Mouse (Mus musculus) layer of hippocampus, adult 8-10 months (tissue): Measurements from ENCODE around the gene Mtln. TPM values are rescaled to one million over a fixed set of nuclear protein-coding genes. Genes with fewer than 3 reads are reported as not detected.

ENCODE experiments used
- DNase-seq, 2 experiments: peaks; one replicate each; pipeline ENCODE4 v3.0.0; 2022; ENCODE audit warnings: low spot score in 2 of 2
- total RNA-seq, 4 experiments: library from RNA; stranded (reverse); gene quantifications; 2 replicates each; pipeline ENCODE4 v1.2.4; 2022

Mtln gene
- total RNA-seq, result 10 to 100 TPM; 36.7 to 53.4 (median 48.4) TPM

- peak; percentile 86 to 89 for DNase-seq
These were observed at the start of gene Mtln for GRCm38 (mm10) chr2:127791919-127792603. Mtln (minus strand) TSS chr2:127792488.

DNA sequence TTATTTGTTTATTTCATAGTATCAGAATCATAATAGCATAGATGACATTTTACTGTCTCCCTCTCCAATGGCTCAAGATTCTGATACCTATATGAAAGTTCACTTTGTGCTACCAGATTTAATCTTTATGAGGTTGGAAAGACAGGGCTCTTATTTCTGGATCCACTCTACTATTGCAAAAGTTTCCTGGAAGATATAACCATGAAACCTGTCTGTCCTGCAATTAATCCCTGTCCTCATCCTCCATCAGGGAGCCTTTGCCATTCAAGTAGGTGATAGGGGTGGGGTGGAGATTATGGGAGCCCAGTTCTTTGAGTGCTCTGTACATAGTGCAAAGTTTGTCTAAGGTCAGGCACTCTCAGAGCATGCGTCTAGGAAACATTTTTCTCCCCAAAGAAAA is 49.1 kb upstream of the Mtln start:
- no peak for DNase-seq

DNA sequence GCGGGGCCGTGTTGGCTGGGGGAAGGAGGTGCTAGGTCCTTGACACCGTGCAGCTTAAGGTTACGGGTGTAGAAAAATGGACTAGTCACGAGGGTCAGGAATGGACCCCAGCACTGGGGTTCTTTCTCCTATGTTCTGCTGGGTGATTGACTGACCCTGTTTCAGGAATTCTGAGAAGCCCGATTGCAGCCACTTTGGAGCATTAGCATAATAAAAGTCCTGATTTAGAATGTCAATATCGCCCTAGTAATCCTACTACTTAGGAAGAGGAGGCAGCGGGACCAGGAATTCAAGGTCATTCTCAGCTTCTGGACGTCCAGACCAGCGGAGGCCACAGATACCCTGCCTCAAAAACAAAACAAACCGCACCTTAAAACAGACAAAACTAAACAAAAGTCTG is 47.1 kb upstream of the Mtln start:
- DNase-seq, result no peak

- no peak for DNase-seq
These were observed 46.3 kb upstream of the Mtln start, which contains the start of gene Acoxl for GRCm38 (mm10) chr2:127838576-127838975. Acoxl (plus strand) TSS chr2:127838876.

DNA sequence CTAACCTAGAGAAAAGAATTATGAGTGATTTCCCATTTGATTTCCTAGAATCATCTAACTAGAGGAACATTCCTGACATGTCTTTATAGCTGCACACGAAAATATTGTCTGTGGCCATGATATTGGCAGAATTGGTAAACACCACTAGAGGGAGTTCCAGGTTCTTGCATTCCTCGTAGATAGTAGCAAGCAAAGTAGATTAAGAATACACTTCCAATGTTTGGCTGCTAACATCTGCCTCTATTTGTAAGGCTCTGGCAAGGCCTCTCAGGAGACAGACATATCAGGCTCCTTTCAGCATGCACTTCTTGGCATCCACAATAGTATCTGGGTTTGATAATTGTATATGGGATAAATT is 40.5 kb upstream of the Mtln start:
- no peak for DNase-seq

- no peak for DNase-seq
These were observed 40.0 kb upstream of the Mtln start for GRCm38 (mm10) chr2:127832103-127832832.

DNA sequence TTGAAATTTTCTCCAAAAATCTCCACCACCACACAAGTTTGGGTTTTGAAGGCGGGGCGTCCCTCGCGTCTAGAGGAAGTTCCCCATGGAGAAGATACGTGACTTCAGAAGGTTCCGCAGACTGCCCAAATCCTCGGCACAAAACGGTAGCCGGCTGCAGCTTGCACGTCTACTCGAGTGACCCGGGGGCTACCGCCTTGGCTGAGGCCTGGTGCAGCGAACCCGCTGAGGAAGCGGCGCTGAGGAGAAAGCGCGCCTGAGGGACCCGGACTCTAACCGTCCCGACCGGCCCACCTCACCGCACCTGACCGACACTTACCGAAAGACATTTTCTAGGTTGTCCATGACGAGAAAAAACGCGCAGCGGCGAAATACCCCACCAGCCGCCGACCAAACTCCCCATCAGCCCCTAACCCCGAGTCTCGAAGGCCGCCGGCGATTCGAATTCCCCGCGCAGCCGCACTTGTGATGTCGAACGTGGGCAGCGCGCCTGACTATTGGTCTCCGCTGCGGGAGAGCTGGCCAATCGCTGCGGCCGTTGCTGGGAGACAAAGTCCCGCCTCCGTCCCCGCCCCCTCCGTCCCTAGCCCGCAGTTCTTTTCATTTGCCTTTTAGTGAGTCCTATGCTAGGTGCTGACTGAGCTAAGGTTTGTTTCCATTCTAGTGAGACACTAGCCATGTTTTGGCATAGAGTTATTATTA is 39.3 kb upstream of the Mtln start, which contains the start of gene Bub1:
TSS of gene Bub1 (minus strand) at position 465 of the 702 bp plus-strand sequence.
- peak; percentile 86 to 89 for DNase-seq

- DNase-seq, result no peak
These were observed 2.5 kb downstream of the Mtln start for GRCm38 (mm10) chr2:127789651-127790270.

- no peak for DNase-seq
These were observed 3.1 kb downstream of the Mtln start for GRCm38 (mm10) chr2:127789138-127789537.

- peak; percentile 69 to 84 for DNase-seq
These were observed 3.7 kb downstream of the Mtln start, which contains the start of gene Nphp1 for GRCm38 (mm10) chr2:127788440-127789116. Nphp1 (minus strand) TSS chr2:127788897.

GRCm38 (mm10) chr2:127787226-127787625 is 5.1 kb downstream of the Mtln start:
- no peak for DNase-seq

GRCm38 (mm10) chr2:127778451-127778850 is 13.8 kb downstream of the Mtln start:
- no peak for DNase-seq

GRCm38 (mm10) chr2:127775013-127775412 is 17.3 kb downstream of the Mtln start:
- no peak for DNase-seq

- DNase-seq, result no peak
These were observed 17.7 kb downstream of the Mtln start for GRCm38 (mm10) chr2:127774578-127774941.

DNA sequence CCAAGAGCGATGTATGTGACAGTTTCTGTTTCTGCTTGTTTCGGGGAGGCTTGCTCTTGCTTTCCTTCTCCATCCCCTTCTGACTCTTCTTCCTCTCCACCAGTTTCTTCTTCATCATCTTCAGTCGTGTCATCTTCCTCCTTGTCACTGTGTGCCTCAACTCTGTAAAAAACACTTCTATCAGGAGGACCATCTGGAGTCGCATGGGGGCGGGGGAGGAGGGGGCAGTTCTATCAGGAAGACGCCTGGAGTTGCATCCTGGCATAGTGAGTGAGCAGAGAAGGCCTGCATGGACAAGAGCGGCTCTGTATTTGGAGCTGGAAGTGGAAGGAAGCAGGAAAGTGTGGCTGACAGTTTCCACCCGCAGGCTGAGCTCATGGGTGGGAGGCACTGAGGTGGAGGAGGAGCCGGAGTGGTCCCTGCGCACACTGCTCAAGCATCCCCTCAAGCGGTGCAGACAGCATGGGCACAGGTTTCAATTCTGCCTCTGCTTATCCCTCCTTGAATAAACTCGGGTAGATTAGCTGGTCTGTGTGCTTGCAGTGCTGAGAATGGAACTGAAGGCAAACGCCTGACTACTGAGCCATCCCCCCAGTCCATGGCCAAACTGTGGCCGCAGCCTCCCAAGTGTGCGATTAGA is 18.2 kb downstream of the Mtln start:
- DNase-seq, result no peak

DNA sequence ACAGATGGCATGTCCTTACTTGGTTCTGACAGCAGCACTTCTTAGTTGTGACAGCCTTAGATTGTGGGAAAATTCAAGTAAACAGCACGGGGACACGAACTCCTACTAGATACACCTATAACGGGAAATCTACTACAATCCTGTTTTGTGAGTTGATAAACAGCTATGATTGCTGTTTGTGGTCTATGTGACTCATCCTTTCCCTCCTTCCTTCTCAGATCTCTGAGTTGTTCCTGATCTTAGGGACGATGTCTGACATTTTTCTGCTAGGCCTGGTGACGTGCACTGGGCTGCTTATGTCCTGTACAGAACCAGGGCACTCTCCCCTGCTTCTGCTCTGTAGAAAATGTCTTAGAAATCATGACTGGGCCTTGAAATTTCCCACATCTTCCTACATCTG is 30.7 kb downstream of the Mtln start:
- DNase-seq, result no peak

GRCm38 (mm10) chr2:127760429-127761000 is 31.8 kb downstream of the Mtln start:
- no peak for DNase-seq

DNA sequence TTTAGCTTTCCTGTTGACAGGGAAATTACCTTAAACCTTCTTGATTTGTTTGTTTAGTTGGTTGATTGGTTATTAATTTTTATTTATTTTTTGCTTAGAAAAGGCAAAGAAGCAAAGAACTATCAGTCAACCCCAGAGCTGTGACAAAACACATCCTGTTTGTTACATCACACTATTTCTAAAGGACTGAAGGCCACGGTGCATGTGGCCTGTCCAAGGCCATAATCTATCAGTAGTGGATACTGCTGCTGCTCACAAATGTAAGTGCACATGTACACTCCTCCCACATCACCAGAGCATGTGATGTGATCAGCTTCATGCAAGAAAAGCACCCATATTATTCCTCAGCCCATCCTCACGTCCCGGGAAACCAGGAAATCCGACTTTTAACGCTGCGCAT is 32.3 kb downstream of the Mtln start:
- DNase-seq, result no peak

DNA sequence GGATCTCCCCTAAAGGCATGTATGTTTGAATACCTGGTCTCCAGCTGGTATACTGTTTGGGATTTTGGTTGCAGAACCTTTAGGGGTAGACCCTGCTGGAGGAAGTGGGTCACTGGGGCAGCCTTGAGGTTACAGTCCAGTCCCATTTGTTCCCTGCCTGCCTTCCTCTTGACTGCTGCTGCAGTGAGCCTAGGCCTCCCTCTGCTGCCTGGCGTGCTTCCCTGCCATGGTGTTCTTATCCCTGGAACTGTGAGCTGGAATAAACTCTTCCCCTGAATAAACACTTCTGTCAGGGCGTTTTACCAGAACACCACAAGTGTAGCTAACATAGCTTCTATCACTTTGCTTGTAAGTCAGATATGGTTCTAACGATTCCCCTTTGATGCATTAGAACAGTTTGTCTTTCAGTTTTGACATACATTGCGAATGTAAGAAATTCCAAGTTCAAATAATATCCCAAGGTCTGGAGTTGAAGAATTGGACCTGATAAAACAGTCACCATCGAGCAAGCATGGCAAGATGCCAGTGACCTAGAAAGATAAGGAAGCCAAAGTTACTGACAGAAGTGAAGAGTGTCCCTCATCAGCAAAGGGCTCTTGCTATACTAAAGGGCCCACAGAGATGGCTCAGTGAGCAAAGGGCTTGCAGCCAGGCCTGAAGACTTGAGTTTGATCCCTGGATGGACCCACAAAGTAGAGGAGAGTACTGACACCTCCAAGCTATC is 33.0 kb downstream of the Mtln start:
- no peak for DNase-seq

- DNase-seq, result peak; percentile 49 to 55
These were observed 35.1 kb downstream of the Mtln start for GRCm38 (mm10) chr2:127757171-127757570.
